Mouse (Mus musculus): ENCODE results near the gene Bckdhb. TPM values are rescaled to one million over a fixed set of nuclear protein-coding genes. Genes with fewer than 3 reads are reported as not detected.
A peak's percentile ranks its signal among the peaks of the same experiment; 100 is the strongest.

Bckdhb gene
- polyA plus RNA-seq, 1 experiment from 2014 or later, result 38.8 TPM

DNA sequence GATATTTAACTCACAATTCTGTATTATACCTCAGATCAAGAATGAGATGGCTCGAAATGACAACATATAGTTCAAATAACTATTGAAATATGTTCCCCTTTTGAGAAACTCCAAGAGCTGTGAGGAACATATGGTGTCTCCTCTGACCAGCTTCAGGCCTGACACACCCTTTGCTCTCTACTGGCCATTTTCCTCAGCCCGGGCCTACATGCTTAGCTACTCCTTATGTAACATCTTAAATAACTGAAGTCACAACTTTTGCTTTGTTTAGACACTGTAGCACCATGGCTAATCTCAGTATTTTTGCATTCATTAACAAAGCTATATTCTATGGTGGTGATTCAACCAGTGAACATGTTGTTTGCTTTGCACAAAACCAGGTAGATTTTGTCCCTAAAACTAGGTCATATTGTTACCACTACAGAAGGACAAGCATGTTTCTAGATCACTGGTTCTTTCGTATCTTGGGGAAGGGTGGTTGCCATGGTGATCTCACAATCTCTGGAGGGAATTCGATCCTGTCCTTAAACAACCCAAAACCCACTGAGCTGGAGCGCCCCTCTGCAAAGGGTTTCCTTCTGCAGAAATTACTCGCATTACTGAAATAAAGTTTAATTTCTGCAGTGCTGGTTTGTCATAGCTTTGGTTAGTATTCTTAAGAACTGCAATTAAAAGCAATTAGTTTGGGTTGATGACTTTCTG, 185.0 kb downstream of the Bckdhb start:
- no peak for ATAC-seq (ENCODE audit: insufficient number of reproducible peaks, low FRiP score, low TSS enrichment, low read depth)
- Histone ChIP-seq H3K9me3 (replicated peaks) (no peaks in the 10 kb centered on the region), H3K4me1 (peaks cover 23% of the 10 kb centered on the region), H3K27ac (replicated peaks) (0 out of 2 replicates have a peak overlapping the region, but pooled peaks have one; percentile 17), H3K4me3 (replicated peaks) (no peak overlapping the region), H3K27me3 (no peaks in the 10 kb centered on the region), H3K36me3 (no peaks in the 10 kb centered on the region), H3K4me2 (replicated peaks) (no peak overlapping the region), H3K9ac (no peak overlapping the region)
- 50% methylated on average over 6 of the region's 6 CpGs for WGBS

DNA sequence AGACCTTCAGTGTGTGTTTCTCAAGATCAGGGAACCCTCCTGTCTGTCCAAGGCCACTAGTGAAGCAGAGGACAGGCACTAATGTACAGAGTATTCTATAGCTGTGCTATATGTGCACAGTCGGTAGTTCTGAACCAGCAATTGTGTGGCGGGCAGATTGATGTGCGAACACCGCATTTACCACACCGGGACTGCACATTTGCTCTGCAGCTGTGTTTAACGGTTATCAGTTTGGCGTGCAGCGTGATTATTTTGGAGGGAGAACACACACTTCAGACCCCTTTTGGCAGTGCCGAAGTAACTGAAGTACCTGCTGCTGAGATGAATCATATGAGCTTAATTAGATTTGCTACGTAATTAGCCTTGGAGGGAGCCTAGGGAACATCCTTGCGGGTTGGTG, 185.7 kb downstream of the Bckdhb start:
- 0 out of 2 replicates have a peak overlapping the region, but pooled peaks have one; percentile 17 for H3K27ac ChIP-seq (replicated peaks)
- peak overlapping the region; percentile 30 for H3K4me2 ChIP-seq (replicated peaks)
- H3K27me3 ChIP-seq, result no peaks in the 10 kb centered on the region
- H3K4me1 ChIP-seq, result peaks cover 23% of the 10 kb centered on the region
- H3K9me3 ChIP-seq (replicated peaks), result no peaks in the 10 kb centered on the region
- H3K9ac ChIP-seq, result no peak overlapping the region
- ATAC-seq (ENCODE audit: insufficient number of reproducible peaks, low FRiP score, low TSS enrichment, low read depth), result peak; percentile 61
- H3K36me3 ChIP-seq, result no peaks in the 10 kb centered on the region
- peak overlapping the region; percentile 12; the same call in 1 of the 2 replicates for H3K4me3 ChIP-seq (replicated peaks)
- 33% methylated on average over 11 of the region's 11 CpGs for WGBS

DNA sequence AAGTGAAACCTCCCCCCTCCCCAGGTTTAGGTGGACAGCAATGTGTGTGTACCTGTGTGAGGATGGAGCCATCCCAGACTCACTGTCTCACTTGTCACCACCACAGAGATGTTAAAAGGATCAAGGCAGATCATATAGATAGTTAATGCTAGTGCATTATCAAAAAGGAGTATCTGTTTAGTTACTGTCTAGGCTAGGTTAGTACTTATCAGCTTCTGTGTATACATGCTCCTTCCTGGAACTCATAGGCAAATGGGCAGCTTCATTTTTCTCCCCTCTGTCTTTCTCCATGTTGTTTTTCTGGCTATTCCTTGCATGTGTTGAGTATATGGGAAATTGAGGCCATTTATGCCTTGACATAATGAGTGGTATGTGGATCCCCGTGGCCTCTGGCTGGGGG, 187.4 kb downstream of the Bckdhb start:
- Histone ChIP-seq H3K9ac (no peak overlapping the region), H3K36me3 (no peaks in the 10 kb centered on the region), H3K4me1 (peaks cover 23% of the 10 kb centered on the region), H3K27me3 (no peaks in the 10 kb centered on the region), H3K9me3 (replicated peaks) (no peaks in the 10 kb centered on the region), H3K4me2 (replicated peaks) (no peak overlapping the region), H3K4me3 (replicated peaks) (no peak overlapping the region), H3K27ac (replicated peaks) (no peak overlapping the region)
- no peak for ATAC-seq (ENCODE audit: insufficient number of reproducible peaks, low FRiP score, low TSS enrichment, low read depth)
- WGBS, result 31% methylated on average over 1 of the region's 1 CpGs

DNA sequence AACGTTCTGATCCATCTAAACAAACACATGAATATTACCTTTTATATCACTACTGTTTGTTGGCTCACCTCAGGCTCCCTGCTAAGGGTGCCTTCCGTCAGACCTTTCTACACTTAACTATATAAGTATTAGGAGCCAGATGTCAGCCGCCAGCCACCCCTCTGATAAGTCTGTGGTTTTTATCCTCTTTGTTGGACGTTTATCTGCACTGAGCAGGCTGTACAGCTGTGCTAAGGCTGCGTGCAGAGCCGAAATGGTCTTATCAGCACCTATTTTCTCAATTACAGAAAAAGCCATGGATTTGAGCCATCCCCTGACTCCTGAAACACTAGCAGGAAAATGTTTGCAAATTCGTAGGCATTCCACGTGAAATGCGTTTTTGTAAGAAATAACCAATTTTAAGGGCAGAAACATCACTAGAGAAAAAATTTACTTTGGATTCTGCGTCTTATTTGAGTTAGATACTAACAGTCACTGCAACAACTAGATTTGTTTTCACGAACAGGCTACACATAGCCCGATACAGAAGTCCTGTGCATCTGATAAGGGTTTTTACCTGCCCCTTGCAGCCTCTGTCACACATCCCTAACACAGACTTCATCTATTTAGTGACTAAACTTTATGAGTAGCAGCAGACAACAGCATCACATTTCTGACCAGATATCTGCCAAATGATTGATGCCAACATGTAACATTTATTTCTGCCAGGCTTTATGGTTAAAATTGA, 188.1 kb downstream of the Bckdhb start:
- no peak overlapping the region for H3K4me3 ChIP-seq (replicated peaks)
- no peak overlapping the region for H3K4me2 ChIP-seq (replicated peaks)
- H3K27me3 ChIP-seq, result no peaks in the 10 kb centered on the region
- WGBS, result 76% methylated on average over 12 of the region's 12 CpGs
- H3K27ac ChIP-seq (replicated peaks), result no peak overlapping the region
- H3K36me3 ChIP-seq, result no peaks in the 10 kb centered on the region
- H3K4me1 ChIP-seq, result peaks cover 16% of the 10 kb centered on the region
- no peak overlapping the region for H3K9ac ChIP-seq
- ATAC-seq (ENCODE audit: insufficient number of reproducible peaks, low FRiP score, low TSS enrichment, low read depth), result no peak
- no peaks in the 10 kb centered on the region for H3K9me3 ChIP-seq (replicated peaks)

DNA sequence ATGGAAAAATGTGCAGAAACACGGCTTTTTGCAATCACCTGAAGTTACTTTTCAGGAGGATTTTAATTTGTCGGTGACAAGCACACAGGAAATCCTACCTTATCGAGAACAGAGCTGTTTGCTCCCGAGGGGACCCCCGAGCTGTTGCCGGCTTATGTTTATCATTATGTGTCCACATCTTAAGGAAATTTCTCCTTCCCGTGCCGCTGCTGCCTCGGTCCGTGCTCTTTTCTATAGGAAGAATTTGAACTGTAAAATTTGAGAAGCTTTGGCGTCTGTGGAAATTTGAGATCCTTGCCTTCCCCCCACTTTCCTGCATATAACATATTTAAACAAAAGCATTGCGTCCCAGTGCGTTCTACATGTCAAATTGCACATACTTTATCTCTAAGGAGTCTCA, 189.3 kb downstream of the Bckdhb start:
- ATAC-seq (ENCODE audit: insufficient number of reproducible peaks, low FRiP score, low TSS enrichment, low read depth), result no peak
- Histone ChIP-seq H3K36me3 (no peaks in the 10 kb centered on the region), H3K4me3 (replicated peaks) (peak overlapping the region; percentile 36), H3K9ac (no peak overlapping the region), H3K9me3 (replicated peaks) (no peaks in the 10 kb centered on the region), H3K27ac (replicated peaks) (no peak overlapping the region), H3K27me3 (no peaks in the 10 kb centered on the region), H3K4me2 (replicated peaks) (peak overlapping the region; percentile 47), H3K4me1 (peaks cover 15% of the 10 kb centered on the region)
- WGBS, result 23% methylated on average over 13 of the region's 13 CpGs

DNA sequence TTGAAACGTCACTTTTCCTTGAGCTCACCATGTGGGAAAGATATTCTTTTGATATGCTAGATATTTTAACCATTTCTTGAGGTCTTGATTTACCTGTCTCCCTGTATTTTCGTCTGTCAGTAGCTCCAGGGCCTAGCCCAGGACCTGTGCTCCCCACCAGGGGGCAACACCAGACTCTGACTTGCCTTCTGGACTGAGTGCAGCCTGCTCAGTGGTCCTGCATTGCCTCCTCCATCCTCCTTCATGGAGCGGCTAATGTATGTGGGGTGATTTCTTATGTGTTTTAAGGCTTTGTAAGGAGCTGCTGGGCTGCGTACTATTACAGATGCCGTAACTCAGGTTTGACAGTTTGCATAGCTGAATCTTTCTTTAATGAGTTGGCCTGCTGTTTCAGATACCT, 192.4 kb downstream of the Bckdhb start:
- no peak for ATAC-seq (ENCODE audit: insufficient number of reproducible peaks, low FRiP score, low TSS enrichment, low read depth)
- H3K4me3 ChIP-seq (replicated peaks), result no peak overlapping the region
- no peak overlapping the region for H3K9ac ChIP-seq
- no peaks in the 10 kb centered on the region for H3K27me3 ChIP-seq
- no peaks in the 10 kb centered on the region for H3K4me1 ChIP-seq
- no peak overlapping the region for H3K27ac ChIP-seq (replicated peaks)
- no peaks in the 10 kb centered on the region for H3K36me3 ChIP-seq
- no peak overlapping the region for H3K4me2 ChIP-seq (replicated peaks)
- WGBS, result 72% methylated on average over 5 of the region's 5 CpGs
- no peaks in the 10 kb centered on the region for H3K9me3 ChIP-seq (replicated peaks)

DNA sequence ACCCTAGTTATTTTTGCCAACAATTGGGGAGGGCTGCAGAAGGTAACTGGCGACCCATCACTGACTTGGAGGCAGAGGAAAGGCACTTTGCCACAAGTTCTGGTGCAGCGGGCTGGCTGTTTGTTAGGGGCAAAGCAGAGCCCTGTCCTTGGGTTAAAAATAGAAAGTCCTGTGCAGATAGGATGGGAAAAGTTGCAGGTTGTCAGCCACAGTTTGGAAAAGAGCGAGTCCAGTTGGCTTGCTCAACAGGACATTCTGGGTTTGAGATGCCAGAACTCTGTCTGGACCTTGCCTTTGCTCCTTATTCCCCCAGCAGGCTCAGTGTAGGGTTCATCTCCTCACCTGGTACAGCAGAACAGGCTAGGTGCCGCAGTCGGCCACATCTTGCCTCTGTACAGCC, 200.1 kb downstream of the Bckdhb start:
- H3K27me3 ChIP-seq, result no peaks in the 10 kb centered on the region
- no peak overlapping the region for H3K27ac ChIP-seq (replicated peaks)
- 92% methylated on average over 5 of the region's 5 CpGs for WGBS
- no peaks in the 10 kb centered on the region for H3K4me1 ChIP-seq
- no peak overlapping the region for H3K4me3 ChIP-seq (replicated peaks)
- no peak overlapping the region for H3K9ac ChIP-seq
- no peak overlapping the region for H3K4me2 ChIP-seq (replicated peaks)
- no peak for ATAC-seq (ENCODE audit: insufficient number of reproducible peaks, low FRiP score, low TSS enrichment, low read depth)
- no peaks in the 10 kb centered on the region for H3K36me3 ChIP-seq
- H3K9me3 ChIP-seq (replicated peaks), result no peaks in the 10 kb centered on the region

DNA sequence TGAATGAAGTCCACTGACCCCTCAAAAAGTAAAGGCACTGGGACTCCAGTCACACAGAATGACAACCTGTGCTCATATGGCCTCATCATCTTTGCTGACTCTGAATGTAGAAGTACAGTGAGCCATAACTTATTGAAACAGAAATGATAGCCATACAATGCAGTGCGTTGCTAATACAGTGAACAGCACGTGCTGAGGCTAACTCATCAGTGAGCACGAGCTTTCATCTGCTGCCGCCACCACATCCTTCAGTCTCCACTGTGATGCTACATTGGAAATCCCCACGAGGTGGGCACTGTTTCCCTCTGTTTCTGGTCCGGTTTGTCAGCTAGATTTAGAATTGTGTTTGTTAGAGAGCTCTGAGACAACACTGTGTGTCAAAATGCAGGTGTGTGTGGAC, 205.4 kb downstream of the Bckdhb start:
- no peaks in the 10 kb centered on the region for H3K27me3 ChIP-seq
- H3K4me3 ChIP-seq (replicated peaks), result no peak overlapping the region
- no peak overlapping the region for H3K9ac ChIP-seq
- no peaks in the 10 kb centered on the region for H3K4me1 ChIP-seq
- ATAC-seq (ENCODE audit: insufficient number of reproducible peaks, low FRiP score, low TSS enrichment, low read depth), result no peak
- WGBS, result 83% methylated on average over 6 of the region's 6 CpGs
- no peak overlapping the region for H3K27ac ChIP-seq (replicated peaks)
- no peaks in the 10 kb centered on the region for H3K36me3 ChIP-seq
- no peaks in the 10 kb centered on the region for H3K9me3 ChIP-seq (replicated peaks)
- H3K4me2 ChIP-seq (replicated peaks), result no peak overlapping the region

DNA sequence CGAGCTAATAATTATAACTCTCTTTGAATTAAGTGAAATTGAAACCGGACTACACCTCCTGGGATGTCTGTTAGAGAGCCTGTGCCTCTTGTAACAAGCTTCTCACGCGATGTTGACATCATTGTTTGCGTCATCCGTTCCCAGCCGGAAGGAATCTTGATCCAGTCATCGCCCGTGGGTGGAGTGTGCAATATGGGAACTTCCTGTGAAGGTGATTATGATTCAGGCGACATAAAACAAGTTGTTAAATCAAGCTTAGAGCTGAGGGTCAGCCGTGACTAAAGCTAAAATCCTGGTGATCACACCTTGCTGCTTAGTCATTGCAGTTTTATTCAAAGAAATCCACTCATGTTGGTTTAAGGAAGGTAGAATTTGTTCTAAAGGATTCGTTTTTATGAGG, 210.1 kb downstream of the Bckdhb start:
- H3K27ac ChIP-seq (replicated peaks), result no peak overlapping the region
- no peak for ATAC-seq (ENCODE audit: insufficient number of reproducible peaks, low FRiP score, low TSS enrichment, low read depth)
- H3K4me3 ChIP-seq (replicated peaks), result no peak overlapping the region
- no peaks in the 10 kb centered on the region for H3K9me3 ChIP-seq (replicated peaks)
- 85% methylated on average over 12 of the region's 12 CpGs for WGBS
- no peaks in the 10 kb centered on the region for H3K36me3 ChIP-seq
- no peaks in the 10 kb centered on the region for H3K27me3 ChIP-seq
- no peak overlapping the region for H3K9ac ChIP-seq
- no peak overlapping the region for H3K4me2 ChIP-seq (replicated peaks)
- no peaks in the 10 kb centered on the region for H3K4me1 ChIP-seq

DNA sequence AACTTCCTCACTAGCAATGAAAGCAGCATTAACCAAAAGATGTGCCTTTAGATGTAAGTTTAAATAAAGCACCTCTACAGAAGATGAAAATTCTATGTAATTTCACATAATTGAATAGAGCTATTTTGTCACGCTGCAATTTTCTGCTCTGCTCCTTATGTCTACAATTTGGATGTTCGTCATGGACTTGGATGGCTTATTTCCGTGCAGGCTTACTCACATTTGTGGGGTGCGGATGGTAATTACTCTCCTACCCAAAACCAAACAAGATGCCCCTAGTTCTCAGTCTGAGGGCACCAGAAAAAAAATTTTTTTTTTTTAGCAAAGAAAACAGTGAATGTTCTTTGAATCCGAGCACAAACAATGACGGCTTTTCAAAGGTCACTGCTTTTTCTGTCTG, 212.2 kb downstream of the Bckdhb start:
- ATAC-seq (ENCODE audit: insufficient number of reproducible peaks, low FRiP score, low TSS enrichment, low read depth), result no peak
- Histone ChIP-seq H3K4me1 (no peaks in the 10 kb centered on the region), H3K4me3 (replicated peaks) (no peak overlapping the region), H3K9ac (no peak overlapping the region), H3K9me3 (replicated peaks) (no peaks in the 10 kb centered on the region), H3K27me3 (no peaks in the 10 kb centered on the region), H3K27ac (replicated peaks) (no peak overlapping the region), H3K36me3 (no peaks in the 10 kb centered on the region), H3K4me2 (replicated peaks) (no peak overlapping the region)
- 75% methylated on average over 6 of the region's 6 CpGs for WGBS

DNA sequence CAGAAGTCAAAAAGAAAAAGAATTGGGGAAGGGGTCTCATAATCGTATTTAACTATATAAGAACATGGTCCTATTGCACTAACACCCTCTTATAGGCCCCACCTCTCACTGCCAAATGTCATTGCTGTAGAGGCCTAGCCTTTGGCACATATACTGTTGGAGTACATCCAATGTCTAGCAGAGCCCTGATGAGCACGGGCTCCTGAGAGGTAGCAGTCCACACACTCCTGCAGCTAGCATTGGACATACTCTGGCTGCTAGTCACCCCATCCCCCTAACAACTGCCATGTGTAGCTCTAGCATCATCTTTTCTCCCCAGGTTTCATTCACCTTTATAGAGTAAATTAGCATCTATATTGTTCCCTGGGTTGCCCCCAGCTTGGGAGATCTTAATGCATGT, 223.2 kb downstream of the Bckdhb start:
- Histone ChIP-seq H3K36me3 (no peaks in the 10 kb centered on the region), H3K4me3 (replicated peaks) (no peak overlapping the region), H3K9me3 (replicated peaks) (no peaks in the 10 kb centered on the region), H3K4me2 (replicated peaks) (no peak overlapping the region), H3K27ac (replicated peaks) (no peak overlapping the region), H3K9ac (no peak overlapping the region), H3K27me3 (no peaks in the 10 kb centered on the region), H3K4me1 (no peaks in the 10 kb centered on the region)
- ATAC-seq (ENCODE audit: insufficient number of reproducible peaks, low FRiP score, low TSS enrichment, low read depth), result no peak
- WGBS, result 78% methylated on average over 2 of the region's 2 CpGs

Data from embryonic facial prominence, embryonic 15.5 days (tissue).